Mouse (Mus musculus): ENCODE measurements around the gene Stard3.

DNA sequence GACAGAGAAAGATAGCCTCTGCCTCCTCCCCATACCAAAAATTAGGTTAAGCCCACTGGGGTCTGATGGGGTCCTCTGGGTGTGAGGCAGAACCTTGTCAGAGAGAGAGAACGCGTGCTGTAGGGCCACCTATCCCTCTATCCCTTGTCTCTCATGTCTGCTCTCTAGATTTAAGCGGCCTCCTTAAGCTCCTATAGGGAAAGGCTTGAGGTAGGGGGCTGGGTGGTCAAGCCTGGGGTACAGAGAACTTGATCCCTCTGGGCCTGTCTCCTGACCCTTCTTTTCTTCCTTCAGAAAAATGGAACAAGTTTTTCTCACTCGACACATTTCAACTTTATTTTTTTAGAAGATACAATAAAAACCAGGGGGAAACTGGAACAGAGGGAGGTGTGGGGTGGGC is 25.3 kb upstream of the Stard3 start:
- no peak for TF ChIP-seq MAZ (IDR thresholded peaks at IDR 0.05; ENCODE audit: low read depth, low read length)
- TF ChIP-seq PAX5 (IDR thresholded peaks at IDR 0.05; ENCODE audit: low read length): no peak
- no peak for TF ChIP-seq MAX (IDR thresholded peaks at IDR 0.05; ENCODE audit: low read length)

All from CH12.LX (cell line).